Mouse (Mus musculus): ENCODE measurements around the gene Fam222b. TPM values are rescaled to one million over a fixed set of nuclear protein-coding genes. Genes with fewer than 3 reads are reported as not detected.
"Not testable (repeated sequence)": the region's sequence is repeated elsewhere in the genome, so short reads cannot be mapped to it uniquely, and the experiment has no call there.

Fam222b gene
- total RNA-seq, 2 experiments from 2014 or later, result 10.4 to 11.6 TPM

DNA sequence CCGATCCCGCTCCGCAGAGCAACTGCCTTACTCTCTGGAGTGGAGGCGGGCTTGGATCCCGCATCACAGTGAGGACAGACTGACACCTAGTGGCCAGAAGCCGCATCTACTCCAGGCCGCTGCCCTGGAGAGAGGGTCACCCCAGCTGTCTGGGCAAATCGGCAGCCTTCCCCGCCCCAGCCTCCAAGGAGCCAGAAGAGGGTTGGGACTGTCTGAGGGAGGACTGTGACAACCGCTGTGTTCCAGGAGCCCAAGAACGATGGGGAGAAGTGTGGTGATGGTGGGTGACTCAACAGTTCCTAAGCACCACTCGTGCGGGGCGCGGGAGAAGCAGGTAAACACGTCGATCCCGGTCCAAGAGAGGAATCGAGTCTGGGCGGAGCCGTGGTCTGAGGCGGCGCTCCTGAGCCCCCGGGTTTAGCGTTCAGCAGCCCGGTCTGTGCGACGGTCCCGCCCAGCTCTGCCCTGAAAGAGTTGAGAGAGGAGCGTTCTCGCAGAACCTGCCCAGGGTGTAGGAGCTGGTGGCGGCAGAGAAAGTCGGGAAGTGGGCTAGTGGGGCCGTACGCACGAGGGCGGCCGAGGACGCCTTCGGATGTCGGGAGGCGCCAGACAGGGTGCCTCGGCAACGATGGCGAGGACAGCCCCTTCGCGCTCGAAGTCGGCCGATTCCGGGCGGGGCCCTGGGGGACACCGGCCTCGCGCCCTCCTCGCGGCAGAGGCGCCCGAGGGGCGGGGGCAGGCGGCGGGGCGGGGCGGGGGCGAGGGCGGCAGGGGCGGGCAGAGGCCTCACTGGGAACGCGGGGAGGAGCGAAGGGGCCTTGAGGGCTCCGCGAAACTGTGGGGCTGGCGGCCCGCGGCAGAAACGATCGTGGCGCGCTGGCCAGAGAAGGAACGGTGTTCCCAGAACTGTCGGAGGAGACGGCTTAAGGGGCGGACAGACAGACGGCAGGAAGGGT lies 83.7 kb downstream of the Fam222b start:
- peak; percentile 91 to 96 for DNase-seq (ENCODE audit: low spot score in 2 of 2)

DNA sequence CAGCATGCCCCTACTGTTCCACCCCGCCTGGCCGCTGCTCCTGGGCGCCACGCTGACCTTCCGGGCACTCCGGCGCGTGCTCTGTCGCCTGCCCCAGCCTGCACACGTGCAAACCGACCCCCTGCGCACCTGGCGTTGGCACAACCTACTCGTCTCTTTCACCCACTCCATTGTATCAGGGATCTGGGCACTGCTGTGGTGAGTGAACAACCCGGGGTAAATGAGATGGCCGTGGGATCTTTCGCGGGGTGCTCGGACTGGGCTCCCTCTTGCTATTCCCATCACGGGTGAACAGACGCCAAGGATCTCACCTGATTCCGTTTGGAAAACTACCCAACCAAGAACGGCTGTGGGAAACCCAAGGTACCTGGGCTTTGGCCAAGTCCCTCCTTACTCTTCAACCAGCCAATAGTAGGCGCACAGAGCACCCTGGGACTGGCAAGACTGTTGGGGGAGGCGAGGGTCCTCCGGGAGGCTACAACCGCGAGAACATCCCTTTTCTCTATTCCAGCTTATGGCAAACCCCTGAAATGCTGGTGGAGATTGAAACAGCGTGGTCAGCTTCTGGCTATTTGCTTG lies 84.5 kb downstream of the Fam222b start:
- peak in 1 of 2 experiments; percentile 61 for DNase-seq (ENCODE audit: low spot score in 2 of 2)

DNA sequence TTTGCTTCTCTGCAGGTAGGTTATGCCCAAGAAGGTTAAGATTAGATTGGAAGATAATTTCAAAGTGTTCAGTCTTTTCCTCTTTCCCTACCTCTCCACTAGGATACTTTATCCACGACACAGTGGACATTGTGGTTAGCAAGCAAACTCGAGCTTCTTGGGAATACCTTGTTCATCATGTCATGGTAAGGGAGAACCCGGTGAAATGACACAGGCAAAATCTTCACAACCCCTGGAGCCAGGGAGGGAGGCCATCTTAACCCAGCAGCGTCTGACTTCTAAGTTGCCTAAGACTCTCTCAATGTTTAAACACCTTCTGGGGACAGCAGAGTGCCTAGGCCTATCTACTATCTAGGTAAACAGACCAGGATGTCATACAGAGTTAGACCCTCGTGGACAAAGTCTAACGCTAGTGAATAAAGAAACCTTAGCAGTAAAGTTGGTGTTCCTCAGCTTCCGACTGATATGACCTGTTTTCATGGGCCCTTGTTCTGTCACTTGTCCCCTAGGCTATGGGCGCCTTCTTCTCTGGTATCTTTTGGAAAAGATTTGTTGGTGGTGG lies 85.1 kb downstream of the Fam222b start:
- no peak for DNase-seq (ENCODE audit: low spot score in 2 of 2)

DNA sequence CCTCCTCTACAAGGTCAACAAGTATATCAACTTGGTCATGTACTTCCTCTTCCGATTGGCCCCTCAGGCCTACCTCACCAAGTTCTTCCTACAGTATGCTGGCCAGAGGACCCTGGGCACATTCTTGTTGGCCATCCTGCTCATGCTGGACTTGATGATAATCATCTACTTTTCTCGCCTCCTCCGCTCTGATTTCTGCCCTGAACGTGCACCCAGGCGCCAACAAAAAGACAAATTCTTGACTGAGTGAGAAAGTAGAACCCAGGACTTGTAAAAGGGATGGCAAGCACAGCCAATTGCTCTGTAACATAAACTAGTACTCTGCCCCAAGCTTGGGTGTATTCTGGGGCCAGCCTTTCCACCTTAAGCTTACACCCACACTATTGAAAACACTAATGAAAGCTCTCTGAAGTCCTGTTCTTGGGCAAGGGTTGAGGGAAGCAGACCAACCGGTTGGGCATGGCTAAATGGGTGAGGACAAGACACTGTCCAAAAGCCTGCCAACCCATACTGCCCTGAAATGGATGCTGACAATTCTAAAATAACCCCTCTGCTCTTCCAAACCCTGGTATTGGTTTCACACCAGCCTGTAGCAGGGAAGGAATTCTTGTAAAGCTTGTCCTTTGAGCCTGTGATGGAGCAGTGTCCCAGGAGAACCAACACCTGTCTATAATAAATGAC lies 85.8 kb downstream of the Fam222b start:
- DNase-seq (ENCODE audit: low spot score in 2 of 2), result no peak

DNA sequence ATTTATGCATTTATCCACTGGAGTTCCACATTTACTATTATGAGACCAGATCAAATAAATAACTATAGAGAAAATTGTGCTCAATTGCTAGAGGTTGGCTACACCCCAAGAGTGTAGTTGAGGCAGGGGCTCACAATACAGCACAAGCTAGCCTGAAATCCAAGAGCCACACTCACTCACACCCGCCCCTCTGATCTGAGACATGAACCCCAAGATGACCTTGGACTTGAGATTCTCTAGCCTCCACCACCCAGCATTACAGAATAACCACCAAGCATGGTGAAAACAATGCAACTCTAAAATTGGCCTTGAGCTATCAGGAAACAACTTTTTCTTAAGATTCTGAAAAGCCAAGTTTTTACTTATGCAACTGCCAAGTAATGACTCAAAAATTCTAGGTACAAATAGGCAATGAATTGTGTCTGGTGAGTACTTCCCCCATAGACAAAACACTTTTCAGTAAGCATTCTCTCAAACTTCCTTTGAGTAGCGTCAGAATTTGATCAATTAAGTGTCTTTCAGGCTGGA lies 87.4 kb downstream of the Fam222b start:
- no peak for DNase-seq (ENCODE audit: low spot score in 2 of 2)

DNA sequence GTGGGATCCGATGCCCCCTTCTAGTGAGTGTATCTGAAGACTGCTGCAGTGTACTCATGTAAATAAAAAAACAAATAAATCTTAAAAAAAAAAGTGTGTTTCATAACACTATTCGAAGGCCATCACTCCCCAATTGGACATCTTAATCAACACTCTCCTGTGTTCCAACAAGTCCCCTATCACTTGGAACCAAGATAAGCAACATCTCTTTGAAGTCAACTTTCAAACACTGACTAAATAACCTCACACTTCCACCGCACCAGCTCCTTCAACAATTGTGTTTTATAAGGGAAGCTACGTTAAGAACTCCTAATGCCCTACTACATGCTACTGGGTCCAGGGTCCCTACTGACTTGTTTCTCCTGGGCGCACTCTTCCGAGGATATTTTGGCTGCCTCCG lies 88.0 kb downstream of the Fam222b start:
- DNase-seq (ENCODE audit: low spot score in 2 of 2), result no peak

DNA sequence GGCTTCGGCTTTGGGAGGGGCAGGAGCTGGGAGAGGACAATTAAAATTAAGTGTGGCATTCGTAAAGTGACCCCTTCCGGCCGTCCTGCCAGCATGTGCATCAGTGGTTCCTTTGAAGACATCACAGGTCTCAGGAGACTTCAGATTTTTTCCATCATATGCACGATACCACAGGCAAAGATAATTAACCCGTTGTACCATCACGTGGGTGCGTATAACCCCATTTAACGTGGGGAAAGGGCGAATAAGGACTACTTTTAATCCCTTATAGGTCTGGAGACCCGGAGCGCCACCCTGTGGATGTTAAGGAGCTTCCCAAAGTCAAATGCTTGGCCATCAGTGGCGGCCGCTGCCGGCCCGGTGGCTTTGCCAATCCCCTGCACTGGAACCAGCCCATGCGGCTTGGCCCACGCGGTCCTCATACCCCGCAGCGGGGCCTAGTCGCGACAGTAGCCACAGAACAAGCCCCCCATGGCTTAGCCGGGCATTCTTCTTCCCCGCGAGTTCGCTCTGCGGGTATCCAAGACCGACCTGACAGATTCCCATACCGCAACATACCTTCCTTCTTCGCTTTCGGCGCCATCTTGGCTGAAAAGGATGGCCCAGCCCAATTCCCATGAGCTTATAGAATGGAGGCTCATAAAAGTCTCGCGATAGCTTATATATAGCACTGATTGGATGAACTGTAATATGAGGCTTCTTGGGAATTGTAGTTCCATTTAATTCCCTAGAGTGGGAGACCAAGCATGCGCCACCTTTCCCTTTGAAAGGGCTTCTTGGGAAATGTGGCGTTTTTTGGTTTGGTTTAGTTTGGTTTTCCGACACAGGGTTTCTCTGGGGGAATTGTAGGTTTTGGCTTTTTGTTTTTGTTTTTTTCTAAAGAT lies 88.7 kb downstream of the Fam222b start, which contains the start of gene Rpl23a:
Gene Rpl23a, minus strand, starts transcription at position 624 of the 884 bp plus-strand sequence.
- peak; percentile 43 to 72 for DNase-seq (ENCODE audit: low spot score in 2 of 2)

DNA sequence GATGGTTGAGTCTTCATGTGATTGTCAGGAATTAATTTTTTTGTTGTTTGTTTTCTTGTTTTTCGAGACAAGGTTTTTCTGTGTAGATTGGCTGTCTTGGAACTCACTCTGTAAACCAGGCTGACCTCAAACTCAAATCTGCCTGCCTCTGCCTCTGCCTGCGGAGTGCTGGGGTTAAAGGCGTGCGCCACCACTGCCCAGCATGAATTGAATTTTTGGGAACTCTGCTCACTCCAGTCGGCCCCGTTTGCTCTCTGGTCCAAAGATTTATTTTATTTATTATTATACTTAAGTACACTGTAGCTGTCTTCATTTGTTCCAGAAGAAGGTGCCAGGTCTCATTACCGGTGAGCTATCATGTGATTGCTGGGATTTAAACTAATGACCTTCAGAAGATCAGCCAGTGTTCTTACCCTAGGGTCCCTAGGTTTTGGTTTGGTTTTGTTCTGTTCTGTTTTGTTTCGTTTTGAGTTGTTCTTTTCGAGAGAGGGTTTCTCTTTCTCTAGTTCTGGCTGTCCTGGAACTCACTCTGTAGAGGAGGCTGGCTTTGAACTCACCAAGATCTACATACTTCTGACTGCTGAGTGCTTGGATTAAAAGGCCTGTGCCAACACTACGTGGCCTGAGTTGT lies 89.5 kb downstream of the Fam222b start:
- no peak for DNase-seq (ENCODE audit: low spot score in 2 of 2)

DNA sequence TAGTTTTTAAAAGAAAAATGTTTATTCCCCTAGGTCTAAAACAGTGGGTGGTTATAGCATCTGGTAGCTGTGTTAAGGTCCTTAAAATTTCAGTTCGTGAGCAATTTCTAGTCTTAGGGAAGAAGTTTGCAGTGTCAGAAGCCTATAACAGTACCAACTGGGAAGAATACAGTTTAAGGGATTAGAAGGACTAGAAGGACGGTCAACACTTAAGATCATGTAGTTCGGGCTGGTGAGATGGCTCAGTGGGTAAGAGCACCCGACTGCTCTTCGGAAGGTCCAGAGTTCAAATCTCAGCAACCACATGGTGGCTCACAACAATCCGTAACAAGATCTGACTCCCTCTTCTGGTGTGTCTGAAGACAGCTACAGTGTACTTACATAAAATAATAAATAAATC lies 90.2 kb downstream of the Fam222b start:
- DNase-seq (ENCODE audit: low spot score in 2 of 2), result not testable (repeated sequence)

DNA sequence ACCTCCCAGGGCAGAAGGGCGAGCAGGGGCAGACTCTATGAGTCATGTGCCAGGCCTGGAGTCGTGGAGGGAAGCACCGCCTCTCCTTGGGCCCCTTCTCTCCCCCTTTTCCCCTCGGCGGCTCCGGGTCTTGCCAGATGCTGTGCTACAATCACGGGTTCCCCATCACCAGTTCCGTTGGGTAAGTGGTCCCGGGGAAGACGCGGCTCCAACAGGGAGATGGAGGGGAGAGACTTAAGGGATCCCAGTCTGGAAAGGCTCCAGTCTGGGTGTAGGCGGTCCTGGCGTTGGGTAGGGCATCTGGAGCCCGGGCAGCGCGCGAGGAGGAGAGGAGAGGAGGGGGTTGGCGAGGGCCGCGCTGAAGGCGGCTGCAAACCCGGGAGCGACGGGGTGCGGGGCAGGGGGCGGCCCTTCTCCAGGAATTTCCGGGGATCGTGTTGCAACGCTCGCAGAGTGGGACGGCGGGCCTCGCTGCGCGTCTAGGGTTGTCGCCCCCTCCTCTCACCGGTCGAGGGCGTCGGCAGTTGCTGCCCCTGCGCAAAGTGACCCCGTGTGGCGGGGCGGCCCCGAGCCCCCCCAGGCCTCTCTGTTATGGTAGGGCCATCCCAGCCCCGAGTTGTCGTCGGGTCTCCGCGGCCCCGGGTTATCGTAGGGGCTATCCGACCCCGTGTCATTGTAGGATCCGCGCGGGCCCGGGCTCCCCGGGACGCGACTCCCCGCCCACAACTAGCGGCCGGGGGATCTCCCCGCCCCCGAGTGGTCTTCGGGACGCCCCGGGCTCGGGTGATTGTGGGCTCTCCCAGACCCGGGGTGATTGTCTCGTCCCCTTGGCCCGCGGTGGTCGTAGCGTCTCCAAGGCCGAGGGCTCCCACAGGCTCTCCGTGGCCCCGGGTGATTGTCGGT lies 94.1 kb downstream of the Fam222b start, which contains the start of gene Rab34:
Gene Rab34, plus strand, starts transcription at position 100 of the 903 bp plus-strand sequence.
- DNase-seq (ENCODE audit: low spot score in 2 of 2), result peak; percentile 79 to 87

DNA sequence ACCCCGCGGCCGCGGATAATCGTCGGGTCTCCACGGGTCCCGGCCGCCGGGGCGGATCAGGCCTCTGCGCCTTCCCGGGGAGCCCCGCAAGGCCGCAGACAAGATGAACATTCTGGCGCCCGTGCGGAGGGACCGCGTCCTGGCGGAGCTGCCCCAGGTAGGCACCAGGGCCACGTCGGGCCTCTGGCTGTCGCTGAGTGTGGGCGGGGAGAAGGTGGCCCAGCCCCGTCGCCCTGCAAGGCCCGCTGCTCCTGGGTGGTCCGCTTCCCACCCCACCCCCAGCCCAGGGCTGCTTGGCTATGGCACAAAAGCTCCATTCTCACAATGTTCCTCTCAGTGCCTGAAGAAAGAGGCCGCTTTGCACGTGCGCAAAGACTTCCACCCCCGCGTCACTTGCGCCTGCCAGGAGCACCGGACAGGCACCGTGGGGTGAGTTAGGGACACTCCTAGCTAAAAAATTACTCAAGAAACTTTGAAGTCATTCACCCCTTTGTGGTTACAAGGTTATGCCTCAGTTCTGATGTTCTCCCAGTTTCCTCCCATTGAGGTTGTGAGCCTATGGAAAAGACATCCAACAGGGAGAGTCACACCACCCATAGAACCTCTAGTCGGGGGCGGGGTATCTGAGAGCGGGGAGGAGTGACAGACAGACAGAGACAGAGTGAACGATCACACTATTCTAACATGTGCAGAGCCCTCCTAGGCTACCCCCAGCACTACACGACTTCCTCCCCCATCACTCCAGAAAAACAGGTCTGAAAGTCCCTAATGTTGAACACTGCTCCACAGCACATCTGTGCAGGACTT lies 95.0 kb downstream of the Fam222b start:
- DNase-seq (ENCODE audit: low spot score in 2 of 2), result peak; percentile 60 to 78

DNA sequence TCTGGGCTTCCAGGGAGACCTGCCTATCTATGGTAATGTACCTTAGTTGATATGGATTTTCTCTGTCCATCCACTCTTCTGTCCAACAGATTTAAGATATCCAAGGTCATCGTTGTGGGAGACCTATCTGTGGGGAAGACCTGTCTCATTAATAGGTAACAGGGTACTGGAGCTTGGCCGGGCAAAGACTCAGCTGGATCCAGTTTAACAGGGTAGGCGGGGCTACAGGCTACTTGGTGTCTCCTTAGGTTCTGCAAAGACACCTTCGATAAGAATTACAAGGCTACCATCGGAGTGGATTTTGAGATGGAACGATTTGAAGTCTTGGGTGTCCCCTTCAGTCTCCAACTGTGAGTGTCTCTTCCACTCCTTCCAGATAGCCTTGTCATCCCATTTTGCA lies 95.6 kb downstream of the Fam222b start:
- DNase-seq (ENCODE audit: low spot score in 2 of 2), result no peak

DNA sequence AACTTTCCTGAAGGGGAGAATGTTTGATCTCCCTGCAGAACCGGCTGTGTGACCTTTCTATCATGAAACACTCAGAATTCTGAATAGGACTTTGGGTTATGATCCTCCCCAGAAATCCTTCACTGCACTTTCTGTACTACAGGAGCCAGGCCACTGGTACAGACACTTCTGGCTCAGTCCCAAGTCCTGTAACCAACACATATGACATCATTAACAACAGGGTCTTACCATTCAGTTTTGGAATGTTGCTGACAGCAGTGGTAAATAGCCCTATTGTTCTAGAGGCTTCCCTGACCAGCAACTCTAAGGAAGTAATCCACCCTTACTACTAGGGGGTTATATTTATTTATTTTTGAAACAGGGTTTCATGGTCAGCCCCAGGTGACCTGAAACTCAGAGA lies 98.7 kb downstream of the Fam222b start, which contains the start of gene Proca1:
Gene Proca1, plus strand, starts transcription at position 280 of the 400 bp plus-strand sequence.
- DNase-seq (ENCODE audit: low spot score in 2 of 2), result no peak

DNA sequence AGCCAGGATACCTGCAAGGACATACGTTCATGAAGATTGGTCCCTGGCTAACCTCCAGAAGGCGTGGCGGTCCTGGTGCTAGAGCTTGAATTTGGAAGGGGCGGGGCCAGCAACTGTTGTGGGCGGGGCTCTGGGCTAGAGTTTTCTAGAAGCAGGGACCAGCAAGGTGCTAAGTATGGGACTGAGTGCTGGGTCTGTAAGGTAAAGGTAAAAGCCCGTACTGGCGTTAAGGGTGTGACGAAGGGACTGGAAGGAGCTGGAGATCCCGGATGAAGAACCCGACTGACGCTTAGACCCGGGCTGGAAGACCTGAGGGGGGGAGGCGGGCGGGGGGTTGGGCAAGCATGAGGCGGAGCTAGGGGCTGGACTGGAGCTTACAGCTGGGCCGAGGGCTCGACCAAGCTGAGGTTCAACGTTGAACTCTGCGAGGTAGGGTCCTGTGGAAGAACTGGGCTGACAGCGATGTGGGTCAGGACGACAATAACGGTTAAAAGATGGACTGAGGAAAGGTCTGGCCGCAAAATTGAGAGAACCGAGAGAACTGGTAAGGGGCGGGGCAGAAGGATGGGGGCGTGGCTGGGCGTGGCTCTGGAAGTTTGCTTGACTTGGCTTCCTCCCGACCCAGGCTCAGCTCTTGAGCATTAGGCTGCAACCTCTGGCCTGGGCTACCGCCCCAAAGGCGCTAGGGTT lies 100.1 kb downstream of the Fam222b start:
- peak; percentile 63 to 80 for DNase-seq (ENCODE audit: low spot score in 2 of 2)

DNA sequence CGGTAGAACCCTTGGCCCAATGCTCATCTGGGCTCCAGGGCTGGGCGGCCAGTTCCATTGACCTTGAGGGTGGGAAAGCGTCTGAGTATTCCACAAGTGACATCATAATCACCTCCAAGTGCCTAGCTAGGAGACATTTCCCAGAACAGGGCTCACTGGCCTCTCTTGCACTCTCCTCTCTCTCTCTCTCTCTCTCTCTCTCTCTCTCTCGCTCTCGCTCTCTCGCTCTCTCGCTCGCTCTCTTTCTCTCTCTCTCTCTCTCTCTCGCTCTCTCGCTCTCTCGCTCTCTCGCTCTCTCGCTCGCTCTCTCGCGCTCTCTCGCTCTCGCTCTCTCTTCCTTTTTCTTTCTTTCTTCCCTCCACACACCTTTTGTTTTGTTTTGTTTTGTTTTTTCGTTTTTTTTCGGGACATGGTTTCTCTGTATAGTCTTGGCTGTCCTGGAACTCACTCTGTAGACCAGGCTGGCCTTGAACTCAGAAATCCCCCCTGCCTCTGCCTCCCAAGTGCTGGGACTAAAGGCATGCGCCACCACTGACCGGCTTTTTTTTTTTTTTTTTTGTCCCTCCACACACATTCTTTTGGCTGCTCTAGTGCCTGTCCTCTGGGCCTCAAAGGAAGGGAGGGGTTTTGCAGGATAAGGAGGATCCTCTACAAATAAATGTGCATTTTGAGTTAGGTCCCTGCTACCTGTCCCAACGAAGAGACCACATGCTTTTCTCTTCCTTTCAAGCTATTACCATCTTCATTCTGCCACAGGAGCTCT lies 100.8 kb downstream of the Fam222b start:
- no peak for DNase-seq (ENCODE audit: low spot score in 2 of 2)

DNA sequence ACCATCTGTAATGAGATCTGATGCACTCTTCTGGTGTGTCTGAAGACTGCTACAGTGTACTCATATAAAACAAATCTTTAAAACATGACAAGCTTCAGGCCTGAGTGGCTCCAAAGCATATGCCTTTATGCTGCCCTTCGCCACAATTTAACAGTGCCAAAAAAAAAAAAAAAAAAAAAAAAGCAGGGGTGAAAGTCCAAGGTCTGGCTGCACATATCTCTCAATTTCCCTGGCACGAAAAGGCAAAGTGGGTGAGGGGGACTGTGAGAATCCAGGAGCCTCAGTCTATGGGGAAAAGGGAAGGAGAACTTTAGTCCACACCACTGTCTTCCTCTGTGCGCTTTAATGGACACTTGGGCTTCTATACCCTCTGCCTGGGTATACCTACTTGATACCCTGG lies 107.9 kb downstream of the Fam222b start:
- DNase-seq (ENCODE audit: low spot score in 2 of 2), result no peak
